Mouse (Mus musculus) MEL (cell line): ENCODE data around the gene Limch1. TPM values are rescaled to one million over a fixed set of nuclear protein-coding genes. Genes with fewer than 3 reads are reported as not detected.

Experiments used
- DNase-seq: peaks from one replicate; pipeline ENCODE4 v3.0.0; 2011; ENCODE audit warnings: low read depth, low spot score
- H3K27ac ChIP-seq: 2 replicates; pipeline ENCODE4 v1.5.1; 2012; ENCODE audit warnings: low read depth, mild to moderate bottlenecking, control low read depth, low read length, moderate library complexity; ENCODE audit not compliant: control insufficient read depth
- H3K27me3 ChIP-seq, 2 experiments: fragments of 150-350 bp in 1 of 2; sonication (generic) in 1 of 2; 2 replicates each; pipeline ENCODE4 v1.6.1; 2012; ENCODE audit warnings: low read length in 2 of 2, mild to moderate bottlenecking in 2 of 2, improper control_type of control experiment in 1 of 2, moderate library complexity in 1 of 2; ENCODE audit not compliant: insufficient read depth in 2 of 2, control insufficient read depth in 1 of 2
- H3K36me3 ChIP-seq, 2 experiments: 2 replicates each; pipeline ENCODE4 v1.6.1; 2012 to 2014; ENCODE audit warnings: low read length in 2 of 2, improper control_type of control experiment in 1 of 2, inconsistent platforms in 1 of 2, mild to moderate bottlenecking in 1 of 2; ENCODE audit not compliant: insufficient read depth in 2 of 2, control insufficient read depth in 1 of 2
- H3K4me1 ChIP-seq, 2 experiments: fragments of 150-350 bp in 1 of 2; sonication (generic) in 1 of 2; 2 replicates each; pipeline ENCODE4 v1.6.1; 2012; ENCODE audit warnings: low read length in 2 of 2, improper control_type of control experiment in 1 of 2, mild to moderate bottlenecking in 1 of 2; ENCODE audit not compliant: insufficient read depth in 2 of 2, control insufficient read depth in 1 of 2
- H3K4me3 ChIP-seq, 2 experiments: fragments of 150-350 bp in 1 of 2; sonication (generic) in 1 of 2; 2 replicates each; pipeline ENCODE4 v1.5.1; 2012; ENCODE audit warnings: low read depth in 2 of 2, low read length in 2 of 2, mild to moderate bottlenecking in 2 of 2, moderate library complexity in 2 of 2, control low read depth in 1 of 2, improper control_type of control experiment in 1 of 2; ENCODE audit not compliant: control insufficient read depth in 1 of 2, insufficient read depth in 1 of 2
- H3K79me2 ChIP-seq: 2 replicates; pipeline ENCODE4 v1.6.1; 2012; ENCODE audit warnings: mild to moderate bottlenecking, low read length, moderate library complexity; ENCODE audit not compliant: control insufficient read depth, poor library complexity, insufficient read depth
- H3K9ac ChIP-seq: 2 replicates; pipeline ENCODE4 v1.6.1; 2012; ENCODE audit warnings: low read depth, mild to moderate bottlenecking, control low read depth, low read length, moderate library complexity; ENCODE audit not compliant: control insufficient read depth, poor library complexity, severe bottlenecking
- H3K9me3 ChIP-seq: fragments of 150-350 bp; sonication (generic); replicated peaks from 2 replicates; pipeline ENCODE4 v1.6.1; 2012; ENCODE audit warnings: mild to moderate bottlenecking, low read length, improper control_type of control experiment, moderate library complexity; ENCODE audit not compliant: insufficient read depth
- BHLHE40 ChIP-seq: IDR thresholded peaks from 2 replicates; pipeline ENCODE4 v1.6.1; 2012; ENCODE audit warnings: low read depth, mild to moderate bottlenecking, inconsistent platforms, low read length, improper control_type of control experiment, borderline replicate concordance
- CHD2 ChIP-seq: IDR thresholded peaks from 2 replicates; pipeline ENCODE4 v1.6.1; 2011; ENCODE audit warnings: low read length, improper control_type of control experiment
- E2F4 ChIP-seq: IDR thresholded peaks from 2 replicates; pipeline ENCODE4 v1.6.1; 2011; ENCODE audit warnings: low read depth, low read length, improper control_type of control experiment, borderline replicate concordance
- ELF1 ChIP-seq: IDR thresholded peaks from 2 replicates; pipeline ENCODE4 v1.6.1; 2014; ENCODE audit warnings: low read depth, mild to moderate bottlenecking, inconsistent platforms, low read length, improper control_type of control experiment, moderate library complexity
- ETS1 ChIP-seq: IDR thresholded peaks from 2 replicates; pipeline ENCODE4 v1.6.1; 2012; ENCODE audit warnings: low read depth, mild to moderate bottlenecking, inconsistent platforms, low read length, improper control_type of control experiment, moderate library complexity
- KAT2A ChIP-seq: conservative IDR thresholded peaks from 2 replicates; pipeline ENCODE4 v1.6.1; 2012; ENCODE audit warnings: low read depth, low read length, improper control_type of control experiment, inconsistent platforms
- MAFK ChIP-seq: IDR thresholded peaks from 2 replicates; pipeline ENCODE4 v1.6.1; 2011; ENCODE audit warnings: low read depth, mild to moderate bottlenecking, low read length, improper control_type of control experiment, borderline replicate concordance
- MEF2A ChIP-seq: IDR thresholded peaks from 2 replicates; pipeline ENCODE4 v1.6.1; 2014; ENCODE audit warnings: low read depth, mild to moderate bottlenecking, inconsistent platforms, low read length, improper control_type of control experiment; ENCODE audit not compliant: poor library complexity, insufficient replicate concordance, severe bottlenecking; ENCODE audit errors: extremely low read depth
- MXI1 ChIP-seq: IDR thresholded peaks from 2 replicates; pipeline ENCODE4 v1.6.1; 2011; ENCODE audit warnings: mild to moderate bottlenecking, low read depth, low read length, improper control_type of control experiment
- NELFE ChIP-seq: IDR thresholded peaks from 2 replicates; pipeline ENCODE4 v1.6.1; 2011; ENCODE audit warnings: low read depth, low read length, improper control_type of control experiment
- RAD21 ChIP-seq: IDR thresholded peaks from 2 replicates; pipeline ENCODE4 v1.6.1; 2011; ENCODE audit warnings: mild to moderate bottlenecking, low read depth, low read length, improper control_type of control experiment
- TBP ChIP-seq: IDR thresholded peaks from 2 replicates; pipeline ENCODE4 v1.8.0; 2011; ENCODE audit warnings: low read depth, low read length, improper control_type of control experiment
- UBTF ChIP-seq: IDR thresholded peaks from 2 replicates; pipeline ENCODE4 v1.6.1; 2012; ENCODE audit warnings: low read depth, mild to moderate bottlenecking, inconsistent platforms, low read length, improper control_type of control experiment, moderate library complexity, borderline replicate concordance; ENCODE audit not compliant: insufficient read depth
- USF1 ChIP-seq: IDR thresholded peaks from 2 replicates; pipeline ENCODE4 v1.6.1; 2014; ENCODE audit warnings: low read depth, mild to moderate bottlenecking, inconsistent platforms, low read length, improper control_type of control experiment, moderate library complexity
- ZC3H11A ChIP-seq: IDR thresholded peaks from 2 replicates; pipeline ENCODE4 v1.6.1; 2012; ENCODE audit warnings: low read depth, mild to moderate bottlenecking, inconsistent platforms, low read length, improper control_type of control experiment
- ZKSCAN1 ChIP-seq: IDR thresholded peaks from 2 replicates; pipeline ENCODE4 v1.6.1; 2012; ENCODE audit warnings: low read depth, mild to moderate bottlenecking, inconsistent platforms, low read length, improper control_type of control experiment, moderate library complexity
- polyA plus RNA-seq, 2 experiments: library from polyadenylated mRNA; stranded (reverse) in 1 of 2; unstranded in 1 of 2; fragments of >175 nt in 1 of 2; fragments of >200 nt in 1 of 2; gene quantifications; 2 replicates each; pipeline versions ENCODE4 v1.2.1 to v1.2.4; 2012; ENCODE audit warnings: low replicate concordance in 2 of 2, low read depth in 1 of 2; ENCODE audit not compliant: insufficient read length in 2 of 2, insufficient read depth in 1 of 2, missing spikeins in 1 of 2
- total RNA-seq: library from RNA; depleted of rRNA; stranded (reverse); fragments of 300-350 nt; gene quantifications from 2 replicates; pipeline ENCODE4 v1.2.3, GENCODE M21; 2012

Limch1 gene
- total and polyA plus RNA-seq, 3 experiments: not detected

GRCm38 (mm10) chr5:67002346-67002745 is 256.7 kb downstream of the Limch1 start:
- no peaks in the 10 kb centered on the region for H3K27me3 ChIP-seq
- no peak overlapping the region for H3K27ac ChIP-seq
- DNase-seq: no peak
- H3K36me3 ChIP-seq: no peaks in the 10 kb centered on the region
- no peaks in the 10 kb centered on the region for H3K9me3 ChIP-seq
- no peaks in the 10 kb centered on the region for H3K4me1 ChIP-seq
- TF ChIP-seq MXI1: no peak
- TF ChIP-seq MEF2A: no peak
- no peak for TF ChIP-seq E2F4
- no peak for TF ChIP-seq ZC3H11A
- TF ChIP-seq UBTF: no peak
- TF ChIP-seq TBP: no peak
- H3K9ac ChIP-seq: no peak overlapping the region
- H3K4me3 ChIP-seq: no peak overlapping the region
- no peaks in the 10 kb centered on the region for H3K79me2 ChIP-seq

- H3K79me2 ChIP-seq: no peaks in the 10 kb centered on the region
- no peak overlapping the region for H3K27ac ChIP-seq
- no peaks in the 10 kb centered on the region for H3K27me3 ChIP-seq
- no peaks in the 10 kb centered on the region for H3K4me1 ChIP-seq
- DNase-seq: no peak
- no peaks in the 10 kb centered on the region for H3K9me3 ChIP-seq
- no peak overlapping the region for H3K4me3 ChIP-seq
- H3K9ac ChIP-seq: no peak overlapping the region
- TF ChIP-seq ETS1 (no peak), BHLHE40 (no peak), RAD21 (no peak), ELF1 (no peak), NELFE (no peak), CHD2 (no peak), MXI1 (no peak), TBP (no peak), USF1 (no peak), KAT2A (no peak), ZKSCAN1 (no peak), MAFK (no peak)
- no peaks in the 10 kb centered on the region for H3K36me3 ChIP-seq
Measured at GRCm38 (mm10) chr5:67004619-67005018, 259.0 kb downstream of the Limch1 start.
